Mouse (Mus musculus): ENCODE measurements around the gene Arpp21. TPM values are rescaled to one million over a fixed set of nuclear protein-coding genes. Genes with fewer than 3 reads are reported as not detected.

The Arpp21 gene
- polyA plus RNA-seq, 1 experiment: 0.58 TPM

DNA sequence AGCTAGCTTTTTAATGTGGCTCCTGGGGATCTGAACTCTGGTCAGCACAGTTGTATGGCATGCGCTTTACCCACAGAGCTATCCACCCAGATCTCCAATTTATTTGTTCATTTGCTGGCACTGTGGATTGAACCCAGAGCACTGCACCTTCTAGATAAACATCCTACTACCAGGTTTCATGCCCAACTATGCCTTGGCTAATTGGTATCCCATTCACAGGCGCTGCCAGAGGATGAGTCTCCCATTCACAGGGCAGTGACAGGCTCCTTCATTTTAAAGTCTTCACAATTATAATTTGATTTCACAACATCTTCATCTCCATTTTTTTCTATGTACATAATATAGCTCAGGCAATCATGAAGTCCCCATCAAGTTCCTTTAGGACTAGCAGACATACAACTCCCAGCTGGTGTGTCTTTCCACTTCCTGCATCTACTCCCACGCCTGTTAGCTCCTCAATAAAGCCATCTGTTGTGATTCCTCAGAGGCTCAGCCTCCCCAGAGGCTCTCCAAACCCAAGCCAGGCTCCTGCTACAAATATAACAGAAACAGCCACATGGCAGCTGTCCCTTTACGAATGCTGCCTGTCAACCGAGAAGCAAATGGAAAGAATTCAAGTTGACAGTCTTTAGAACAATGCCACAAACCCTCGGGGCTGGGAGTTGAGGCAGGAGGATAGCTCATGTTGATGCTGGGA, 133.4 kb downstream of the Arpp21 start:
- Histone ChIP-seq H3K27ac (ENCODE audit: control insufficient read depth, insufficient read depth, low read depth, low read length) (no peak overlapping the region), H3K27me3 (ENCODE audit: control insufficient read depth, insufficient read depth, low read length) (no peaks in the 10 kb centered on the region), H3K4me1 (ENCODE audit: control insufficient read depth, insufficient read depth, low read length) (no peaks in the 10 kb centered on the region), H3K4me3 (ENCODE audit: control insufficient read depth, low read depth, low read length) (no peak overlapping the region), H3K36me3 (ENCODE audit: control insufficient read depth, insufficient read depth, low read length) (no peaks in the 10 kb centered on the region)
- TF ChIP-seq POLR2A (IDR thresholded peaks at IDR 0.05; ENCODE audit: control insufficient read depth, low read depth, low read length): no peak
- TF ChIP-seq CTCF (IDR thresholded peaks at IDR 0.05; ENCODE audit: control insufficient read depth, insufficient read depth, insufficient replicate concordance, low read depth, low read length): no peak

DNA sequence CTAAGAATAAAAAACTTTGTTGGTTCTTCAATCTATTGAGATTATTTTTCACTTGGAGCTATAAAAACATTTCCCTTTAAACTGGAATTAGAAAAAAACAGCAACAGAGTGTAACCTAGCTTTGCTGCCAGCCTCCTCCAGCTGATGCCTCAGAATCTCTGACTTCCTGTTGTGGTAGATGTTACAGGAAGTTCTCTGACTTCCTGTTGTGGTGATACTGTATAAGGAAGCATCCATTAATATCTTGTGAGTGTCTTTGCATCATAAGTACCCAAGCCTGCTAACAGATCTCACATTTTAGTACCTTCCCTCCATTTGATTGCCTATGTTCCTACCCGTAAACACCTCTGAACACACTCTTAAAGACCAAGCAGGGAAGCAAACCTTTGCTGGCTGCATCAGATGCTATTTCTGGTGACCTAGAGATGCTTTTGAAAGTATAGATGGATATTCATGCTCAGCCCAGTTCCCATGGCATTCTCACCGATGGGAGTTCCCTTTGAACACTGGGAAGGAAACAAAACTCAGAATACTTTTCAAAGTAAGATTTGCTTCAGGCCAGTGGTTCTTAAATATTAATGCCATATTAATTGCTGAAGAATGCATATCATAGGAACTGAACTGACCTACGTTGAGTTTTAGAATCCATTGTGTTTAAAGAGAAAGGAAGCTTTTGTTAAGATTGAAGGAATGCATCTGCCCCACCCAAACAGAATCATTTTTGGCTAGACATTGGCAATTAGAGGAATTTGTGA, 134.7 kb downstream of the Arpp21 start:
- no peak for TF ChIP-seq CTCF (IDR thresholded peaks at IDR 0.05; ENCODE audit: control insufficient read depth, insufficient read depth, insufficient replicate concordance, low read depth, low read length)
- TF ChIP-seq POLR2A (IDR thresholded peaks at IDR 0.05; ENCODE audit: control insufficient read depth, low read depth, low read length): no peak
- Histone ChIP-seq H3K27ac (ENCODE audit: control insufficient read depth, insufficient read depth, low read depth, low read length) (no peak overlapping the region), H3K4me3 (ENCODE audit: control insufficient read depth, low read depth, low read length) (no peak overlapping the region), H3K36me3 (ENCODE audit: control insufficient read depth, insufficient read depth, low read length) (no peaks in the 10 kb centered on the region), H3K4me1 (ENCODE audit: control insufficient read depth, insufficient read depth, low read length) (no peaks in the 10 kb centered on the region), H3K27me3 (ENCODE audit: control insufficient read depth, insufficient read depth, low read length) (no peaks in the 10 kb centered on the region)

DNA sequence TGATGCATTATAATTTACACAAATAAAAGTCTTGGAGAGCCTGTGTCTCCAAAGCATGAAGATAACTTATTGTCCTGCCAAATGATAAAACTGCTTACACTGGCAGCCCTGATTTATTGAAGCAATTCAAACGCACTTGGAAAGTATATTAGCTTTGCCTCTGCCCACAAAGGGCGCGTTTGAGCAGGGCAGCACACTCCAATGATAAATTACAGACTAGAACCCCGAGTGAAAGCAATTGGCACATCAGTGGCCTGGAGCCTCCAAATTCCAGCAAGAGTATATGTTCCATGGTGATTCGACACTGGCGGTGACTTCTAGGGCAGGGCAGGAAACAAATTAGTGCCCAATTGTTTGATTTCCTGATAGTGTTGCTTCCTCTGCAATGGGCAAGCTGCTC, 137.5 kb downstream of the Arpp21 start:
- Histone ChIP-seq H3K36me3 (ENCODE audit: control insufficient read depth, insufficient read depth, low read length) (no peaks in the 10 kb centered on the region), H3K4me3 (ENCODE audit: control insufficient read depth, low read depth, low read length) (no peak overlapping the region), H3K27me3 (ENCODE audit: control insufficient read depth, insufficient read depth, low read length) (no peaks in the 10 kb centered on the region), H3K4me1 (ENCODE audit: control insufficient read depth, insufficient read depth, low read length) (no peaks in the 10 kb centered on the region), H3K27ac (ENCODE audit: control insufficient read depth, insufficient read depth, low read depth, low read length) (no peak overlapping the region)
- TF ChIP-seq POLR2A (IDR thresholded peaks at IDR 0.05; ENCODE audit: control insufficient read depth, low read depth, low read length): no peak
- no peak for TF ChIP-seq CTCF (IDR thresholded peaks at IDR 0.05; ENCODE audit: control insufficient read depth, insufficient read depth, insufficient replicate concordance, low read depth, low read length)

DNA sequence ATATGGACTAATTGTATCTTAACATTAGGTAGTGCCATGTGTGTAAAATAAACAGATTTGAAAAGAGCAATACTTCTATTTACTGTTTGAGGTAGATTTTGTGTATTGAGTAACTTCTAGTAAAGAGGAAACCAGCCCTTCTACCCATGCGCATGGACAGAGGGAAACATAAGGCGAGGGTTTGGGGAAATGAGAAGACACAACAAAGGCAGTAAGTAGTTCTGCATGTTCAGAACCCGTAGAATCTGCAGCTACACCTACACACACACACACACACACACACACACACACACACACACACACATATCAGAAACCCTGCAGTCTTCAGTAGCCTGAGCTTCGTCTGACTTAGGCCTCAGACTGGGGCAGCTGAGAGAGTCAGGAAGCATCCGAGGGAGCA, 140.0 kb downstream of the Arpp21 start:
- no peaks in the 10 kb centered on the region for H3K36me3 ChIP-seq (ENCODE audit: control insufficient read depth, insufficient read depth, low read length)
- no peak overlapping the region for H3K4me3 ChIP-seq (ENCODE audit: control insufficient read depth, low read depth, low read length)
- H3K27me3 ChIP-seq (ENCODE audit: control insufficient read depth, insufficient read depth, low read length): no peaks in the 10 kb centered on the region
- TF ChIP-seq CTCF (IDR thresholded peaks at IDR 0.05; ENCODE audit: control insufficient read depth, insufficient read depth, insufficient replicate concordance, low read depth, low read length): no peak
- no peak for TF ChIP-seq POLR2A (IDR thresholded peaks at IDR 0.05; ENCODE audit: control insufficient read depth, low read depth, low read length)
- no peak overlapping the region for H3K27ac ChIP-seq (ENCODE audit: control insufficient read depth, insufficient read depth, low read depth, low read length)
- no peaks in the 10 kb centered on the region for H3K4me1 ChIP-seq (ENCODE audit: control insufficient read depth, insufficient read depth, low read length)

DNA sequence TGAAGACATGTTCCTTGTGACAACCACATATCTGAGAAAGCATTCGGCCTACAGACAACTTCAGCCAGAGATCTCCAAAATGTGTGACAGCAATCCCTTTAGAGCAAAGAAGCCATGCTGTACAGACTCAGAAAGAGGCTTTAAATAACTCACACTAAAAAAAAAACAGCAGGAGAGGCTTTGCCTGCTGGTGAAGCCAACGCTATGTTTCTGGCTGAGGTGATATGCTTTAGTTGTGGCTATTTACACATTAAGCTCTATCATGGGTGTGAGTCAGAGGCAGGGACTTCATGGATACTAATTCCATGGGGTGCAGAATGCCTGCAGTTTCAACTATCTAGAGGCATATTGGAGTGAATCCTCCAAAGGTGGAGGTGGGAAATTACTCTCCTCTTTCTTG, 140.5 kb downstream of the Arpp21 start:
- H3K4me1 ChIP-seq (ENCODE audit: control insufficient read depth, insufficient read depth, low read length): no peaks in the 10 kb centered on the region
- H3K36me3 ChIP-seq (ENCODE audit: control insufficient read depth, insufficient read depth, low read length): no peaks in the 10 kb centered on the region
- no peak overlapping the region for H3K4me3 ChIP-seq (ENCODE audit: control insufficient read depth, low read depth, low read length)
- H3K27ac ChIP-seq (ENCODE audit: control insufficient read depth, insufficient read depth, low read depth, low read length): no peak overlapping the region
- no peaks in the 10 kb centered on the region for H3K27me3 ChIP-seq (ENCODE audit: control insufficient read depth, insufficient read depth, low read length)
- no peak for TF ChIP-seq POLR2A (IDR thresholded peaks at IDR 0.05; ENCODE audit: control insufficient read depth, low read depth, low read length)
- TF ChIP-seq CTCF (IDR thresholded peaks at IDR 0.05; ENCODE audit: control insufficient read depth, insufficient read depth, insufficient replicate concordance, low read depth, low read length): no peak

DNA sequence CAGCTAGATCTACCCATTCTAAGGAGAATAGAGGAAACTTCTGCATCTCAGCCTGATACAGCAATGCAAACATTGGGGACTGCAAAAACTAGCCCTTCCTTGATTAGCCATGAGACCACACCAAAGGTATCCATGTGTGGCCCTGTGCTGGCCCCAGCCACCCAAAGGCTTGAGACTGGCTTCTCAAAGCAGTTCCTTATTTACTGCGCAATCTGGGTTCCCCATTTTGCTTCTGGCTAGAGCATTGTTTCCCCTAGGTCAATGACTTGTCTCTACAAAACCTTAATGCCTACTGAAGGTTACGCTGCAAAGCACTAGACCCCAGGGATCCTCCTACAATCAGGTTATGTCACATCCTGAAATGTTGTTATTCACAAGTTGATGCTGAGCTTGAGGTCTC, 156.8 kb downstream of the Arpp21 start:
- H3K4me3 ChIP-seq (ENCODE audit: control insufficient read depth, low read depth, low read length): no peak overlapping the region
- no peaks in the 10 kb centered on the region for H3K4me1 ChIP-seq (ENCODE audit: control insufficient read depth, insufficient read depth, low read length)
- no peaks in the 10 kb centered on the region for H3K27me3 ChIP-seq (ENCODE audit: control insufficient read depth, insufficient read depth, low read length)
- no peaks in the 10 kb centered on the region for H3K36me3 ChIP-seq (ENCODE audit: control insufficient read depth, insufficient read depth, low read length)
- no peak overlapping the region for H3K27ac ChIP-seq (ENCODE audit: control insufficient read depth, insufficient read depth, low read depth, low read length)
- TF ChIP-seq POLR2A (IDR thresholded peaks at IDR 0.05; ENCODE audit: control insufficient read depth, low read depth, low read length) (no peak), CTCF (IDR thresholded peaks at IDR 0.05; ENCODE audit: control insufficient read depth, insufficient read depth, insufficient replicate concordance, low read depth, low read length) (no peak)

DNA sequence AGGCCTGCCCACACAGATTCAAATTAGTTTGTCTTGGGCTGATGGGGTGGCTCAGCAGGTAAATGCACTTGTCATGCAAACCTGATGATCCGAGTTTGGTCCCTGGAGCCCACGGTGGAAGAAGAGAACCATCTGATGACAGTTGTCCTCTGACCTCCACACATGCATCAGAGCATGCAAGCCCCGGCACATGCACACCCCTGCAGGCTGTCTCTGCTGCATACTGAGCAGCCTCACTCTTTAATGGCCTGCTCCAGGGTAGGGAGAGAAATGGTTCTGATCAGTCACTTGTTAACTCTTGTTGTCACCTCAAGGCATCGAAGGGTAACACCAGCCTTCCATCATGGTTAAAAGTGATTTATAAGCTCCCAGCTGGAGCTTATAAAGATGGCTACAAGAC, 157.3 kb downstream of the Arpp21 start:
- no peaks in the 10 kb centered on the region for H3K36me3 ChIP-seq (ENCODE audit: control insufficient read depth, insufficient read depth, low read length)
- H3K4me1 ChIP-seq (ENCODE audit: control insufficient read depth, insufficient read depth, low read length): no peaks in the 10 kb centered on the region
- H3K4me3 ChIP-seq (ENCODE audit: control insufficient read depth, low read depth, low read length): no peak overlapping the region
- H3K27ac ChIP-seq (ENCODE audit: control insufficient read depth, insufficient read depth, low read depth, low read length): no peak overlapping the region
- TF ChIP-seq CTCF (IDR thresholded peaks at IDR 0.05; ENCODE audit: control insufficient read depth, insufficient read depth, insufficient replicate concordance, low read depth, low read length): no peak
- TF ChIP-seq POLR2A (IDR thresholded peaks at IDR 0.05; ENCODE audit: control insufficient read depth, low read depth, low read length): no peak
- H3K27me3 ChIP-seq (ENCODE audit: control insufficient read depth, insufficient read depth, low read length): no peaks in the 10 kb centered on the region

All from testis, adult 2 months (tissue).